Mouse (Mus musculus) lung, adult 10 weeks (tissue): ENCODE results near the gene Dppa5a. TPM values are rescaled to one million over a fixed set of nuclear protein-coding genes. Genes with fewer than 3 reads are reported as not detected.

Experiments
- polyA plus RNA-seq: library from polyadenylated mRNA; stranded (reverse); fragments of 350-450 nt; fragmentation: Illumina TruSeq; extraction: RNeasy Lipid Tissue Mini Kit (QIAGEN cat#74804); gene quantifications from one replicate; pipeline ENCODE4 v1.2.3, GENCODE M21; 2014; ENCODE audit warnings: low read depth, low replicate concordance; ENCODE audit not compliant: insufficient read depth

Gene Dppa5a
- 0.62 TPM for polyA plus RNA-seq

GRCm38 (mm10) chr9:78367959-78368358 is at the start of gene Dppa5a:
Gene Dppa5a, minus strand, starts transcription at chr9:78368177.

GRCm38 (mm10) chr9:78395630-78396351 is 27.8 kb upstream of the Dppa5a start, which contains the start of gene Ddx43:
Gene Ddx43, plus strand, starts transcription at chr9:78395777.

GRCm38 (mm10) chr9:78378113-78378785 is 10.3 kb upstream of the Dppa5a start, which contains the start of gene Ooep:
Gene Ooep, minus strand, starts transcription at chr9:78378725.

DNA sequence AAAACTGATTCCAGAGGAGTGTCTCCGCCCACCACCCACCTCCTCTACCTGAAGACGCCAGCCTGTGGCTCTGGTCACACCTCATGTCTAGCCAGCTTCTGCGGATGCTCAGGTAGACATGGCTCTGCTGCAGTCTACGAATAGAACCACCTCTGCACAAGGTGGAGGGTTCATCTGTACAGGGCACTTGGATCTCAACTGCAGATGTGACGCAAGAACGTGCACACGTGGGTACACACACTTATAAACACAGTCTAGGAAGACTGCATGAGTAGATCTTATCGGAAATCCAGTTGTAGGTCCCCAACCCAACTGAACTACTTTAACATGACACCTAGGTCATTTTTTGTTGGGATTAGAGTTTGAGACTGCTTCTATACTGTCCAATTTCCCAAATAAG is 12.4 kb downstream of the Dppa5a start, which contains the start of gene Gsta2:
Gsta2 (minus strand) TSS at position 178 of the 400 bp plus-strand sequence.

DNA sequence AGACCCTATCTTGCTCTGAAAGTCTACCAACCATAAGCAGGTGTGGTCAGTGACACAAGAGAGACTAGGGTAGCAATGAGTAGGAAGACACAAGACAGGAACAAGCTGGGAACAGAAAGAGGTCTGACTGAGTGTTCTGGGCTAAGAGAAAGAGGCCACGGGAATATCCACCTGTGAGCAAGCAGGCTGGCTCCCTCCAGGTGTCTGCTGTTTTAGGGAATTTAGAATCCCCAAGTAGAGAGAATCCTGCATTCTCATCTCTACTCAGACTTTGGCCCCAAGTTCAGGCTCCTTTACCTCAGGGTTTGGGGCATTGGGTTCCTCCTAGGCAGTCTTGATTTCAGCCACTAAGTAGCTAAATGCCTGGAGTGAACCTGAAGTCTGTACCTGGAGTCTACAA is 40.7 kb downstream of the Dppa5a start, which contains the start of gene Omt2b:
Omt2b (plus strand) TSS at position 301 of the 400 bp plus-strand sequence.

Other genes starting within 250 kb of the Dppa5a start
- gene Gsta4, start 185.4 kb downstream of the Dppa5a start, polyA plus RNA-seq, result 111 TPM
- 1.2 TPM for gene Gsta1, start 137.5 kb downstream of the Dppa5a start, polyA plus RNA-seq
- 0.40 TPM for gene Gm3776, start 111.0 kb downstream of the Dppa5a start, polyA plus RNA-seq
- gene Gm10639, start 78.3 kb downstream of the Dppa5a start, polyA plus RNA-seq, result not detected
- not detected for gene Omt2a, start 53.4 kb downstream of the Dppa5a start, polyA plus RNA-seq
- gene Omt2b, start 40.6 kb downstream of the Dppa5a start, polyA plus RNA-seq, result not detected
- 10.9 TPM for gene Gsta2, start 12.4 kb downstream of the Dppa5a start, polyA plus RNA-seq
- 1.1 TPM for gene Ooep, start 10.5 kb upstream of the Dppa5a start, polyA plus RNA-seq
- gene Ddx43, start 27.6 kb upstream of the Dppa5a start, polyA plus RNA-seq, result 0.13 TPM
- gene Cgas, start 75.1 kb upstream of the Dppa5a start, polyA plus RNA-seq, result 1.2 TPM
- 6.1 TPM for gene Mto1, start 80.0 kb upstream of the Dppa5a start, polyA plus RNA-seq
- not detected for gene Gm17324, start 80.6 kb upstream of the Dppa5a start, polyA plus RNA-seq
- 5,877 TPM for gene Eef1a1, start 121.0 kb upstream of the Dppa5a start, polyA plus RNA-seq
- gene Slc17a5, start 219.9 kb upstream of the Dppa5a start, polyA plus RNA-seq, result 6.6 TPM
- 0.59 TPM for gene Cd109, start 247.4 kb upstream of the Dppa5a start, polyA plus RNA-seq